Mouse (Mus musculus) lung, embryonic 16.5 days (tissue): ENCODE results near the gene Pus3. TPM values are rescaled to one million over a fixed set of nuclear protein-coding genes. Genes with fewer than 3 reads are reported as not detected.

Experiments
- ATAC-seq: fragments of 200-750 bp; cut with Nextera tagmentation; 2 replicates; pipeline ENCODE4 v1.8.0; 2017; ENCODE audit warnings: low read depth, mild to moderate bottlenecking, moderate library complexity
- H3K27ac ChIP-seq: fragments of 300-500 bp; sonication (generic); 2 replicates; pipeline ENCODE4 v1.5.1; 2014; ENCODE audit warnings: mild to moderate bottlenecking, control low read depth, low read length
- H3K27me3 ChIP-seq: fragments of 300-500 bp; sonication (generic); 2 replicates; pipeline ENCODE4 v1.6.1; 2014; ENCODE audit warnings: low read depth, low read length, mixed read lengths; ENCODE audit not compliant: control insufficient read depth, insufficient read depth
- H3K36me3 ChIP-seq: fragments of 300-500 bp; sonication (generic); 2 replicates; pipeline ENCODE4 v1.6.1; 2014; ENCODE audit warnings: low read length; ENCODE audit not compliant: control insufficient read depth, insufficient read depth
- H3K4me1 ChIP-seq: fragments of 300-500 bp; sonication (generic); replicated peaks from 2 replicates; pipeline ENCODE4 v1.6.1; 2014; ENCODE audit warnings: low read length, mixed read lengths; ENCODE audit not compliant: control insufficient read depth, insufficient read depth
- H3K4me2 ChIP-seq: fragments of 300-500 bp; sonication (generic); 2 replicates; pipeline ENCODE4 v1.6.1; 2014; ENCODE audit warnings: low read depth, low read length, control low read depth
- H3K4me3 ChIP-seq: fragments of 300-500 bp; sonication (generic); 2 replicates; pipeline ENCODE4 v1.5.1; 2014; ENCODE audit warnings: mild to moderate bottlenecking, low read length, control low read depth
- H3K9ac ChIP-seq: fragments of 300-500 bp; sonication (generic); 2 replicates; pipeline ENCODE4 v1.6.1; 2014; ENCODE audit warnings: low read length, control low read depth
- H3K9me3 ChIP-seq: fragments of 300-500 bp; sonication (generic); 2 replicates; pipeline ENCODE4 v1.6.1; 2016; ENCODE audit warnings: low read length; ENCODE audit not compliant: control insufficient read depth
- WGBS: fragments of 180-500 bp; shearing (Covaris S2); extraction: QIAGEN DNeasy Blood & Tissue Kit; methylation state at CpG from one replicate; pipeline ENCODE4 v1.1.7; 2014; 5-methylcytosine and 5-hydroxymethylcytosine counted together
- polyA plus RNA-seq: library from polyadenylated mRNA; unstranded; fragments of >200 nt; fragmentation: Nextera tagmentation; extraction: Ambion mirVana; gene quantifications from 2 replicates; pipeline ENCODE4 v1.2.1, GENCODE M21; 2015

Pus3 gene
- polyA plus RNA-seq = 13.9 and 14.1 TPM in 2 replicates

- peak within 1 kb of the TSS; percentile 74 for H3K9ac ChIP-seq
- WGBS = under 1% methylated on average over 57 of the region's 59 CpGs
- peak within 1 kb of the TSS; percentile 64 for H3K4me3 ChIP-seq
- H3K4me2 ChIP-seq = peak within 1 kb of the TSS; percentile 100
- peaks cover 16% of the 10 kb centered on the region for H3K4me1 ChIP-seq
- peak within 1 kb of the TSS; percentile 64 for H3K27ac ChIP-seq
- H3K36me3 ChIP-seq = peaks cover 9% of the 10 kb centered on the region
- H3K27me3 ChIP-seq = peaks cover 2% of the 10 kb centered on the region; the same call in 1 of the 2 replicates
- ATAC-seq = peak; percentile 64
- no peaks in the 10 kb centered on the region for H3K9me3 ChIP-seq
Measured at GRCm38 (mm10) chr9:35558257-35559008, at the start of gene Pus3, which contains the start of gene Ddx25. Gene Pus3, plus strand, starts transcription at chr9:35558595. Gene Ddx25, minus strand, starts transcription at chr9:35558528.

- ATAC-seq = no peak
Measured at GRCm38 (mm10) chr9:35513900-35514299, 44.5 kb upstream of the Pus3 start.

GRCm38 (mm10) chr9:35516182-35516581 is 42.2 kb upstream of the Pus3 start:
- no peak overlapping the region for H3K4me2 ChIP-seq
- no peak for ATAC-seq
- WGBS = 72% methylated on average over 5 of the region's 5 CpGs
- no peaks in the 10 kb centered on the region for H3K4me1 ChIP-seq
- H3K4me3 ChIP-seq = no peak overlapping the region
- no peaks in the 10 kb centered on the region for H3K36me3 ChIP-seq
- peaks cover 2% of the 10 kb centered on the region; the same call in 1 of the 2 replicates for H3K27me3 ChIP-seq
- no peak overlapping the region for H3K9ac ChIP-seq
- H3K27ac ChIP-seq = no peak overlapping the region
- H3K9me3 ChIP-seq = no peaks in the 10 kb centered on the region

More at GRCm38 (mm10) chr9:35513900-35514299, 44.5 kb upstream of the Pus3 start:
- no peak overlapping the region for H3K9ac ChIP-seq
- H3K4me1 ChIP-seq = no peaks in the 10 kb centered on the region
- H3K36me3 ChIP-seq = no peaks in the 10 kb centered on the region
- no peak overlapping the region for H3K4me3 ChIP-seq
- H3K4me2 ChIP-seq = no peak overlapping the region
- peaks cover 9% of the 10 kb centered on the region; the same call in 1 of the 2 replicates for H3K27me3 ChIP-seq
- 69% methylated on average over 4 of the region's 4 CpGs for WGBS
- H3K27ac ChIP-seq = no peak overlapping the region
- no peaks in the 10 kb centered on the region for H3K9me3 ChIP-seq

- Histone ChIP-seq H3K27me3 (no peaks in the 10 kb centered on the region), H3K4me3 (no peak overlapping the region), H3K36me3 (no peaks in the 10 kb centered on the region), H3K4me2 (no peak overlapping the region), H3K9me3 (no peaks in the 10 kb centered on the region), H3K27ac (no peak overlapping the region), H3K9ac (no peak overlapping the region), H3K4me1 (no peaks in the 10 kb centered on the region)
- WGBS = 87% methylated on average over 15 of the region's 16 CpGs
- ATAC-seq = no peak
Measured at GRCm38 (mm10) chr9:35516711-35517110, 41.7 kb upstream of the Pus3 start.

- H3K27me3 ChIP-seq = no peaks in the 10 kb centered on the region
- 76% methylated on average over 3 of the region's 3 CpGs for WGBS
- no peak within 1 kb of the TSS for H3K27ac ChIP-seq
- no peak within 1 kb of the TSS for H3K4me2 ChIP-seq
- peaks cover 4% of the 10 kb centered on the region for H3K4me1 ChIP-seq
- no peak within 1 kb of the TSS for H3K9ac ChIP-seq
- no peak within 1 kb of the TSS for H3K4me3 ChIP-seq
- H3K36me3 ChIP-seq = no peaks in the 10 kb centered on the region
- no peaks in the 10 kb centered on the region for H3K9me3 ChIP-seq
- ATAC-seq = no peak
Measured at GRCm38 (mm10) chr9:35518169-35518568, 40.2 kb upstream of the Pus3 start, which contains the start of gene Gm1113. Gene Gm1113, minus strand, starts transcription at chr9:35518269.

GRCm38 (mm10) chr9:35520631-35521348 is 37.6 kb upstream of the Pus3 start:
- peaks cover 15% of the 10 kb centered on the region for H3K4me1 ChIP-seq
- H3K4me2 ChIP-seq = no peak overlapping the region
- no peak overlapping the region for H3K4me3 ChIP-seq
- no peaks in the 10 kb centered on the region for H3K9me3 ChIP-seq
- H3K27ac ChIP-seq = no peak overlapping the region
- no peak for ATAC-seq
- H3K9ac ChIP-seq = no peak overlapping the region
- H3K27me3 ChIP-seq = no peaks in the 10 kb centered on the region
- 64% methylated on average over 6 of the region's 6 CpGs for WGBS
- H3K36me3 ChIP-seq = no peaks in the 10 kb centered on the region

GRCm38 (mm10) chr9:35522241-35522640 is 36.2 kb upstream of the Pus3 start:
- ATAC-seq = no peak
- 70% methylated on average over 2 of the region's 2 CpGs for WGBS
- Histone ChIP-seq H3K9ac (no peak overlapping the region), H3K4me3 (no peak overlapping the region), H3K4me1 (peaks cover 15% of the 10 kb centered on the region), H3K36me3 (no peaks in the 10 kb centered on the region), H3K27me3 (no peaks in the 10 kb centered on the region), H3K27ac (no peak overlapping the region), H3K4me2 (no peak overlapping the region), H3K9me3 (no peaks in the 10 kb centered on the region)

- Histone ChIP-seq H3K4me3 (no peak overlapping the region), H3K27ac (peak overlapping the region; percentile 35), H3K9me3 (no peaks in the 10 kb centered on the region), H3K36me3 (no peaks in the 10 kb centered on the region), H3K4me1 (peaks cover 15% of the 10 kb centered on the region), H3K27me3 (no peaks in the 10 kb centered on the region), H3K9ac (no peak overlapping the region), H3K4me2 (no peak overlapping the region)
- peak; percentile 36 for ATAC-seq
- 68% methylated on average over 1 of the region's 1 CpGs for WGBS
Measured at GRCm38 (mm10) chr9:35522821-35523515, 35.4 kb upstream of the Pus3 start.

GRCm38 (mm10) chr9:35523541-35523940 is 34.9 kb upstream of the Pus3 start:
- Histone ChIP-seq H3K9ac (no peak overlapping the region), H3K4me1 (peaks cover 15% of the 10 kb centered on the region), H3K4me3 (no peak overlapping the region), H3K4me2 (no peak overlapping the region), H3K36me3 (no peaks in the 10 kb centered on the region), H3K27me3 (no peaks in the 10 kb centered on the region), H3K27ac (peak overlapping the region; percentile 35), H3K9me3 (no peaks in the 10 kb centered on the region)
- 25% methylated on average over 5 of the region's 5 CpGs for WGBS
- ATAC-seq = peak; percentile 90
